Mouse (Mus musculus) telencephalon, adult 2 months (tissue): ENCODE data around the gene Usp9y.
A peak's percentile ranks its signal among the peaks of the same experiment; 100 is the strongest.

ENCODE experiments used
- DNase-seq: peaks from one replicate; pipeline ENCODE4 v3.0.0-alpha.2; 2011; ENCODE audit warnings: low read depth, low spot score

Gene Usp9y

GRCm38 (mm10) chrY:1459682-1460081, at the start of gene Usp9y:
Gene Usp9y (minus strand): TSS chrY:1459782.
- DNase-seq = no peak

DNA sequence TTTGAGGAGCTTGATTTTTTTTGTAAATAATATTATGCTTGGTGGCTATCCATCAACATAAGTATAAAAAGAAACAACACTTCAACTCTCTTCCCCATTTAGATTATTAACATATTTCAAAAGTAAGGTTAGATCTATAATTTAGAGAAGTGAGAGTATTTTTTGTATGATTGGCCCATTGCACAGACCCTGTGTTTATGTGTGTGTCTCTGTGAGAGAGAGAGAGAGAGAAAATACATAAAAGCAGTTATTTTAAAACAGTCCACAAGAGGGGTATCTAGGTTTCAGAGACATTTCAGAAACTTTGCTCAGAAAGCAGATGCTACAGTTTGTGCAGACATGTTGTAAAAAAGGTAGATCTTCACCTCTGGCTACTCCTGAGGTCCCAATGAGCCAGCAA, 165.9 kb downstream of the Usp9y start:
- DNase-seq = no peak

DNA sequence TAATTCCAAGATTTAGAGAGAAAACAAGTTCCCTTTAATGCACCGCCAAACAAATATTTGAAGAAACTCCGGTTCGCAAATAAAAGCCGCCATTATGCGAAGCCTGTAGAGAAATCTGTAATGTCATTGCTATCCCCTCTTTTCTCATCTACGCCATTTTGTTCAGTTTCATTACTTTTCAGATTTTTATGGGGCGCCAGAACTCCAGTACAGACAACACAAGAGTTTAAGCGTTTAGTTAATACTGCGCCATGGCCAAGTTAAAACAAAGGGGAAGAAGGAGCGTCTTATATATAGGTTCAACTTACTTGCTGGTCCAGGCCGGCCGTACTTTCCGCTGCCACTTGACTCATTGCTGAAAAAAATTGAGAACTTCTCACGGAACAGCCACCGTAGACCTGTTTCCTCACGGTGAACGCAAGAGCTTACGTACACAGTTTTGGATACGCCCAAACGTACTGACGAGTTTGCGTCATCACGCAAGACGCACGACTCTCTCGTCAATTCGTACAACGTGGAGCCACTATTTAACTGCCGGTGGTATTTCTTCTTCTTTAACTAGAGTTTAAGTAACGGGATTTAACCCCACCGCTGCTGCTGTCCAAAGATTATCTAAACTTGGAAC, 173.3 kb downstream of the Usp9y start, which contains the start of gene Ddx3y:
Ddx3y (minus strand) TSS at position 459 of the 625 bp plus-strand sequence.
- DNase-seq = peak; percentile 90

DNA sequence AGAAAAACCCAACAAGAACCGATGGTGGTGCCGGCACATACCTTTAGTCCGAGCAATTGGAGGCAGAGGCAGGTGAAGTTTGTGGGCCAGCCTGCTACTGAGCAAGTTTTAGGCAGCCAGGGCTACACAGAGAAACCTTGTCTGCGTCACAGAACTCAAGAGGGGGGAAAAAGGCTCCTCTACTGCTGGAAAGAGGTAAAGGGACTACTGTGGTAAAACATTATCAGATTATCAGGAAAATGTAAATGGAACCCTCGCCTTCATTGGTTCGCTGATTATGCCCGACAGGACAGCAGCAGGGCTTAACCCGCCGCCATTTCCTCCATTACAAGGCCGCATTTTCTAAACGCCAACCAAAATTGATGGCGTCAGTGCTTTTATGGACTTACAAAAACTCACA, 173.8 kb downstream of the Usp9y start:
- DNase-seq = peak; percentile 6
